Mouse (Mus musculus) adrenal gland, postnatal 10 days (tissue): ENCODE data around the gene Clasp2. TPM values are rescaled to one million over a fixed set of nuclear protein-coding genes. Genes with fewer than 3 reads are reported as not detected.
"Not testable (repeated sequence)": the region's sequence is repeated elsewhere in the genome, so short reads cannot be mapped to it uniquely, and the experiment has no call there.

Experiments
- DNase-seq: peaks from one replicate; pipeline ENCODE4 v3.0.0; 2021; ENCODE audit warnings: mixed read lengths
- long read RNA-seq, 2 experiments: library from polyadenylated mRNA; stranded (forward); transcript quantifications; one replicate each; pipeline ENCODE4 v2.0.0; 2021
- total RNA-seq, 2 experiments: library from RNA; stranded (reverse); gene quantifications; 2 replicates each; pipeline ENCODE4 v1.2.3; 2021

Clasp2 gene
- 10 to 100 TPM; 76.5 to 86.0 TPM for total RNA-seq
- long read RNA-seq, experiment 1, partial matches to known transcripts, result 7 of 14 reads
- long read RNA-seq, experiment 1, other reads (novel, unspliced or antisense), result 7 of 14 reads
- long read RNA-seq, experiment 2, partial matches to known transcripts, result 1 of 2 reads
- long read RNA-seq, experiment 2, other reads (novel, unspliced or antisense), result 1 of 2 reads

- peak; percentile 85 for DNase-seq
Measured at GRCm38 (mm10) chr9:113741108-113741636, at the start of gene Clasp2. Gene Clasp2, plus strand, starts transcription at chr9:113741473.

DNA sequence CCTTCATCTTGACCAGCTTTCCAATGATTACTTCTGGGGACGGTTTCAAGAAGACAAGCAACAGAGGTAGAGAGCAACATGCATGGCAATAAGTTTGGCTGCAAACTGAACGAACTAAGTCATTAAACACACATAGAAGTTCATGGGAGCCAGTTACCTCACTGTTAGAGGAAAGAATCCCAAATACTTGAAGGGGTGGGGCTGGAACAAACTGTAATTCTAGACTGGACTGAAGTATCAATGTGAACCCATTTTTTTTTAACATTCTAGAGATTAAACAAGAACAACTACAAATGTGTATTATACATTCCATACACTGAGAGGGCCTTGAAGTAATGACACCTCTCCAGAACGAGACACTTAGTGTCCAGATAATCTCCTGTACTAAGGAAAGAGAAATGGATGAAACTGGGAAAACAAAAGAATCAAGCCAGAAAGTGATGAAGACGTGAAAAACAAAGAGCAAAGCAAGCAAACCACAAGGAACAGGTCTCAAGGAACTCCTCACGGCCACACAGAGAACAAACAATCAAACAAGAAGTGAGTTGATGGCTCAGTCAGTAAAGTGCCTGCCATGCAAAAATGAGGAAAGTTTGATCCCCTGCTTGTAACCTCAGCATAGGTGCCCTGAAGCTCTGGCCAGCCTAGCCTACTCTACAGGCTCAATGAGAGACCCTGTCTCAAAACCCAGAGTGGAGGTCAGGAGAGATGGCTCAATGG is 39.7 kb upstream of the Clasp2 start:
- no peak for DNase-seq

GRCm38 (mm10) chr9:113706108-113706507 is 35.2 kb upstream of the Clasp2 start:
- DNase-seq, result no peak

DNA sequence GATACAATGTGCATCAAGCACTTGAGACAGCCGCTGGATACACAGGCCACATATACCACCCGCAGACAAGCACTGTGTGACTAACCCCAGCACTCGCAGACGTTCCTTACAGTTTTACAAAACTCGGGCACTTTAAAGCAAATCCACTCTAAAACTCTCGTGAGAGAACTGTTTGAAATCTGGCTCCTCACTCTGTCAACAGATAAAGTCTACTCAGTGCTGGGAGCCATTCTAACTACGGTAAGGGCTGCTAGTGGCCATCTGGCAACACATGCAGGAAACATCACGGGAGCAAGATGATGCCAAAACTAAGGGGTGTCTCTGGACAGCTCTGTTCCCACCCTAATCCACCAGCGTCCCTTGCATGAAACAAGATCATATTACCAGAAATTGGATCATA is 34.4 kb upstream of the Clasp2 start:
- no peak for DNase-seq

- peak; percentile 96 for DNase-seq
Measured at GRCm38 (mm10) chr9:113707481-113708360, 33.6 kb upstream of the Clasp2 start, which contains the start of gene Pdcd6ip. Gene Pdcd6ip, minus strand, starts transcription at chr9:113708259.

DNA sequence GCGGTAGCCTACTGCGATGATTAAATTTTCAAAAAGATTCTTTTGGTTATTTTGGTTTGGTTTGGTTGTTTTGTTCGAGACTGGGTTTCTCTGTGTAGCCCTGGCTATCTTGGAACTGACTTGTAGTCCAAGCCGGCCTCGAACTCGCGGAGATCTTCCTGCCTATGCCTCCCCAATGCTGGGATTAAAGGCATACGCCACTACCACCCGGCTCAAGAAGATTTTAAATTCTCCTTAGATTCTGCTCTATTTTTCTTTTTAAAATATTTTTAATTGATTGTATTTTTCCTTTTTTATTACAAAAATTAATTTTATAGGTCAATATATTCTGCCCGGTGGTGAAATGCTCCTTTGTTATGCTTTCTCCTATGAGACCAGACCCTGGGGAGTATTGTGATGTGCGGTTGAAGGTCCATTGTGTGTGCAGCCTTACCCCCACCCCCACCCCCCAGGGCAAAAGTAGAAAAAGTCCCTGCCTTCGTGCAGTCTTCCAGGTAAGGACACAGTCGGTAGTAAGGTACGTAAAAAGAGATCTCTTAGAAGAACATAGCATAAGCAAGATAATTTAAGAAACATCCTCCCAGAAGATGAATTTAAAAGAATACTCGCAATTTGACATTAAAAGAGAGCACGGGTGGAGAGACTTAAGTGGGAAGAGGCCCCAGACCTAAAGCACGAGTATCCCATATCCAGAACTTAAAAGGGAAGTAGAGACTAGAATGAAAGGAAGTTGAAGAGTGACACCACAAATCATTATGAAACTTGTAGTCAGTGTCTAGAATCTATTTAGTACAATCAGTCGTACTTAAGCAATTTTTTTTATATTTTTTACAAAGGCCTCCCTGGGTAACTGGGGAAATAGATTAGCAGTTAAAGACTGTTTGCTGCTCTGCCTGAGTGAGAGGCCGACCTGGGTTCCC is 32.7 kb upstream of the Clasp2 start:
- no peak for DNase-seq

DNA sequence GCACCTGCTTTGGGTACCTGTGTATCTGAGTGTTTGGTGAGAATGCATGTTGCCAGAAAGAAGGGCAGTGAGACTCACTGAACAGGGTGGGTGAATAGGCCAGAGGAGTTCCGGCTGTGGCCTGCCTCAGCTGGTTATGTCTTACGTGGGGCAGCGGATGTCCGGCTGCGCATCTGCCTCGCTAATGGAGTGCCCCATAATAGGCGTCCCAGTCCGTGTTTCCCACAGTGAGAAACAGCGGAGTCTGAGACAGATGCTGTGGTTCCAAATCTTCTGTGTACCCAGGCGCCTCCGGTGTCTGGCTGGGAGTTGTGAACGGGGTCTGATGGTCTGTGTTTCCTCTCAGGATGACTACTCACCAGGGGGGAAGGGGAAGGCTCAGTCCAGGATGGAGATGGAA is 30.4 kb upstream of the Clasp2 start:
- DNase-seq, result no peak

GRCm38 (mm10) chr9:113719063-113719462 is 22.2 kb upstream of the Clasp2 start:
- DNase-seq, result peak; percentile 54

GRCm38 (mm10) chr9:113724646-113725045 is 16.6 kb upstream of the Clasp2 start:
- DNase-seq, result no peak

DNA sequence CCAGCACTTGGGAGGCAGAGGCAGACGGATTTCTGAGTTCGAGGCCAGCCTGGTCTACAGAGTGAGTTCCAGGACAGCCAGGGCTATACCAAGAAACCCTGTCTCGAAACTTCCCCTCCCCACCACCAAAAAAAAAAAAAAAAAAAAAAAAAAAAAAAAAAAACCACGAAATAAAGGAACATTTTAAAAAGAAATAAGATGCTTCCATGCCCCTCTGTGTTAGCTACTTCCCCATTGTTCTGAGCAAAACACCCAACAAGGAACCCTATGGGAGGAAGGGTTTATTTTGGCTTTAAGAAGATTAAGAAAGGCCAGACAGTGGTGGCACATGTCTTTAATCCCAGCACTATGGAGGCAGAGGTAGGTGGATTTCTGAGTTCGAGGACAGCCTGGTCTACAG is 15.7 kb upstream of the Clasp2 start:
- DNase-seq, result not testable (repeated sequence)

DNA sequence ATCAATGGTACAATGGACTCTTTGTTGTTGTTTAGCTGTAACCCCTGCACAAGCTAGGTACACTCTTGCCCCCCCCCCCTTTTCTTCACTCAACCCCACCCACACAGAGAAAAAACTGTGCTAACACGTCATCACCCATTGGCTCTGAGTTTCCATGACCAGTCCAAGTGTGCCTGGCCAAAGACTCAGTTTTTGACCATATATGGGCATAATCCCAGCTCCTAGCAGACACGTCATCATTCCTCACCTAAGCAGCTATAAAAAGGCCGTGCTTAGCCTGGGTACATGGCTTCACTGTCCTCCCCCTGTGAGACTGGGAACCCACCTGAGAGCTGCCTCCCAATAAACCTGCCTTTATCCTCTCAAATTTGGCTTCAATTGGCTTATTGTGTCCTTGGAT is 15.1 kb upstream of the Clasp2 start:
- DNase-seq, result no peak

DNA sequence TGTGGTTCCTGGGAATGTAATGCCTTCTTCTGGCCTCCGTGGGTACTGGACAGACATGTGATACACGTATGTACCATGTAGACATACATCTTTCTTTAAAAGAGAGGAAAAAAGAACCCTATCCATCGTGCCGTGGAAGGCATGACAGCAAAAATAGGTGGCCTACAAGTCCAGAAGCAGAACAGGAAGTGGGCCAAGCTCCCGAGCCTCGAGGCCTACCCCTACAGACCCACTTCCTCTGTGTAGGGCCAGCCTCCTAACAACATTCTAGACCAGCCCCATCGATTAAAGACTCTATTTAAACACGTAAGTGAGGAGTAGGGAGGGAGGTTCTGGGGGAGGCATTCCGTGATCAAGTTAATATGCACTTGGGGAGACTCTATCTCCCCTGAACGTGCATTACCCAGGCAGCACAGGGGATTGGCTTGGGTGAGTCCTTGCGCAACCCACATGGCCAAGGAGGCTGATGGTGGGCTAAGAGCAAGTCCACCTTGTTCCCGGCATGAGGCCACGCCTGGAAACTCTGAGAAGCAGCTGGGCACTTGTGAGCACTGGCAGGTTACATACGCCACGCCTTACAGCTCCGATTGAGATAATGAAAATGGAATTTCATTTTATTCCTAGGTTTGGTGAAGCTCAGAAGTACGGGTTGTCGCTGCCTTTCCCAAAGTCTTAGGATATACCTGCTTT is 14.1 kb upstream of the Clasp2 start:
- no peak for DNase-seq

- DNase-seq, result peak; percentile 26
Measured at GRCm38 (mm10) chr9:113731540-113731939, 9.7 kb upstream of the Clasp2 start.

DNA sequence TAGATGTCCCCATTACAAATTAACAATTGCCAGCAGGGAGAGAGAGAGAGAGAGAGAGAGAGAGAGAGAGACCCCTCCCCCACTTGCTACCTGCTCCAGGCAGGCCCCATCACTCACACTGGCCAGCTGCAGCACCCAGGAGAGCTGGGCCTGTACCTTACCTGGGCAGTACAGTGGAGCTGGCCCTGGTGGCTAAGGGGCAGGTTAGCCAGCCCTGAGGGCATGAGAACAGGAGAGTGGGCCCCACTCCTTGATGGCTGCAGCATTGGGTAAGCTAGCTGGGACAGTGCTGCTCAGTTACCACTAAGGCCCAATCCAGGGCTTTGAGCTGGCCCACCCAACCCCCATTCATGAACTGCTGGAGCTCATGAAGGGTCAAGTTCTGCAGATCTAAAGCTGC is 5.4 kb upstream of the Clasp2 start:
- DNase-seq, result no peak

GRCm38 (mm10) chr9:113738021-113738420 is 3.3 kb upstream of the Clasp2 start:
- peak; percentile 40 for DNase-seq

GRCm38 (mm10) chr9:113738941-113739340 is 2.3 kb upstream of the Clasp2 start:
- DNase-seq, result no peak

DNA sequence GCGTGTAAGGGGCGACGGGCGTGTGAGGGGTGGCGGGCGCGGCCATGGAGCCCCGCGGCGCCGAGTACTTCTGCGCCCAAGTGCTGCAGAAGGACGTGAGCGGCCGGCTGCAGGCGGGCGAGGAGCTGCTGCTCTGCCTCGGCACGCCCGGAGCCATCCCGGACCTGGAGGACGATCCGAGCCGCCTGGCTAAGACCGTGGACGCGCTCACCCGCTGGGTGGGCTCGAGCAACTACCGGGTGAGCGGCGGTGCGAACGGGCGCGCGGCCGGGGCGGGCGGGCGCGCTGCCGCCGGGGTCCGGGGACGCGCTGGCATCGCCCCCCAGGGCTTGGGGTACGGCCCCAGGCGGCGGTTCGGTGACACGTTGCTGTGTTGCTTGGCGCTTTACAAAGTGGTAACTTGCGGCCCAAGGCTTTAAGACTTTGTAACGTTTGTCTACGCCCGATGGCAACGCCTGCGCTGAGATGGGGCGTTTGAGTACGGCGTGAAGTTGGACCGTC is 414 bp downstream of the Clasp2 start:
- DNase-seq, result peak; percentile 64

DNA sequence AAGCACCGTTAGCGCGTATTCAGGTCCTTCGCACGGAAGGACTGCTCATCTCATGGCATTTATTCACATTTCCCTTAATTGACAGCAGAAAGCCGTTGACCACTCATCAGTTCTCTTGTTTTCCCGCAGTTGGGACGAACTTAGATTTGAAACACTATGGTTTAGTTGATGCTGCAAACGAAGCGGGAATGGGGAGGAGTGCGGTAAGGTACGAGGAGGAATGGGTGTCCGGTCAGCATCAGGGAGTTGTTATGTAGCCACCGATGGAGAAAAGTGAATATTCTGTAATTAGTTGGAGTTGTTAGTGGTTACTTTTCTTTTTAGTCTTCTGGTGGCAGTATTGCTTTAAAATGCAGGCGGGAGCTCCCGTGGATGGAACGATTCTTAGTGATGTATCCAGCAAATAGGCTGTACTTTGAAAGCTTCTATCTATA is 1.1 kb downstream of the Clasp2 start:
- peak; percentile 23 for DNase-seq

DNA sequence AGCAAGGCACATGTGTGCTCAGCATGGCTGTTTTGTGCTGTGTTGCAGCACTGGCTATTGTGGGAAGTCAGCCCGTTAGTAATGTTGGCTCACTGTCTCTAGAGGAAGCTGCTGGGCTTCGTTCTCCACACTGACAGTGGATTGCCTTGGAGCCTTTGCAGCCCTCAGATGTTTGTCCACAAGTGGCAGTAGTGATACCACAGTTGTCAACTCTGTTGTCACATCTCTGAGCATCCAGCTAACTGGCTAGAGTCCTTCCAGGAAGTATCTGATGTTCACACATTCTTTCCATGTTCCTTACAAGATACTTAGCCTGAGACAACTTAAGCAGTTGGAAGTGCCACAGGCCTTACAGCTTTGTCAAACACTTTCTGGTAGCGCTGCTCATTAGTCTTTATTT is 2.0 kb downstream of the Clasp2 start:
- DNase-seq, result no peak

GRCm38 (mm10) chr9:113749356-113749755 is 8.1 kb downstream of the Clasp2 start:
- peak; percentile 73 for DNase-seq
